Mouse (Mus musculus) ovary, postnatal 36 days (tissue): Measurements from ENCODE around the gene Ppat.

Experiments
- DNase-seq: peaks from one replicate; pipeline ENCODE4 v3.0.0; 2022; ENCODE audit warnings: low spot score, mixed read lengths

Gene Ppat

DNA sequence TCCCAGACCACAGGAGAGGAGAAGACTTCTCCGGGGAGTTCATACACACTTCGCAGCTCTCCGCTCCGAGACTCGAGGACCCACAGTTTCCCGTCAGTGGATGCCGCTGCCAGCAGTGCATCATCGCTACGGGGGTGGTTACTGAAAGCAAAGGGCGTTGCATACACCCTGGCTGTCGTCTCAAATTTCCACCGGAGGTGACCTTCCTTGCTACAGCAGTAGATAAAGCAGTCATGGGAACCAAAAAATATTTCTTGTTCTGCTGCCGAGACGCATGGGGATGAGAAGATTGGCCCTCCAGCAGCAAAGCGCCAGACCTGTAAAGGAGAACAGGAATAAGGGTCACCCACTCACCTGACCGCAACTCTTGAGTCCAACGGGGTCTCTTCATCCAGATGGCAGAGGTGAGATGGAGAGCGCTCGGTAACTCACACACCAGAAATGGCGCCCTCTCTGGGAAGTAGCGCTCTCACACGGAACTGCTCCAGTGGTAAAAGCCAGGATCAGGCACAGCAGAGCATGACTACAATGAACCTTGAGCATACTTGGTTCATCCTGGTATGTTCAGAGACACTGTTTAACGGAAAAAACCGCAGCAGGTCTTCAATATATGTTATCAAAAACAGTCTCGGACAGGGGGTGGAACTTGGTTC, 75.1 kb downstream of the Ppat start:
- DNase-seq, result no peak

DNA sequence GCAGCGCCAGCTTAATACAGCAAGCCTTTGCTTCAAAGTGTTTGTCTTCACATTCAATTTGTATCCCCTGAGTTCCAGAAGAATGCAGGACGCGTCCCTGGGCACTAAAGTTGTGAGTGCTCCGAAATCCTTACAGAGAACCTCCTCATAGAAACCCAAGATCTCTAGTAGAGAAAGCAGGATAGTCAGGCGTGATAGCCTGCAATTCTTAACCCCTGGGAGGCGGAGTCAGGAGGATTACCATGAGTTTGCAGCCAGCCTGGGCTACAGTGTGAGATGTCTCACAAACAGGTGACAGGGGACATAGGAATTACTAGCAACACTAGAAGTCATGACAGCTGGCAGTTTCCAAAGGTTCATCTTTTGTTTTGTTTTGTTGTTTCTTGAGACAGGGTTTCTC, 81.8 kb downstream of the Ppat start:
- DNase-seq, result no peak

DNA sequence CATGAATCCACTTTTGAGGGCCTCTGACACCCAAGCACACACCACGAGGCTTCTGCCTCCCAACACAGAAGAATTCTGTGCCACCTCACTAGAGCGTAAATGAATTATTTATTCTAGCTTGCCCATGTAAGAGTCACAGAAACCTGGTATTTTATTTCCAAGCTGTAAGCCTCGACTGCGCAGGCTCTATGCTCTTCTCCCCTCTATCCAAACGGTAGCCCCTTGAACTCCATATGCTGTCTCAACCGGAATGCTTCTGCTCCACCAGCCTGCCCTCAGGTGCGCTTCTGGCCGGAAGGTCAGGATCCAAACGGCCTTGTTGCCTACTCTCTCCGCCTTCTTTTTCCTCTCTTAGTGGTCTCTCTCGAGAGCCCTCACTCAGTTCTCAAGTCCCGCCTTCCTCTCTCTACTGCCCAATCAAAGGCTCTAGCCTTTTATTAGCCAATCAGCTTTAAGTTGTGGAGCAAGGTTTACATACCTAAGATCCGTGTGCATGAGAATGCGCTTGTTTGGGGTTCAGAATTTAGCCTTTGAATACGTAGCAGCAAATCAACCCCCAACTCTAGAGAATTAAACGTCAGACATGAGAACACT, 82.6 kb downstream of the Ppat start:
- no peak for DNase-seq

DNA sequence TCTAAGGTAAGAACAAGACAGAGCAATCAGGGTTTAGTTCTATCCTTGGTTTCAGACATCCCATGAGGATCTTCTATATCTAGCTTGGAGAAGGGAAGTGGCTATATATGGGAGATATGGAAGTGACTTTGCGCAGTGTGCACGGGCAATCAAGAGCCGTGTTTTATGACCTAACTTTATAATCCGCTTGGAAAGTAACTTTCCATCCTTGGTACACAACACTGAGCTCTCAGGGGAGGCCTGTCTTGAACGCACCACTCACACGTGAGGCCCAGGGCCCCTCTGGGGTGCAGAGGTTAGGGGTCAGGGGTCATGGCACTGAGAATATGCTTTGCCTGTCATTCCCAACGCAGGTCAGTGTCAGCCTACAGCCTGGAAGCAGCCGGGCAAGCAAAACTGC, 84.6 kb downstream of the Ppat start:
- DNase-seq, result no peak
